Mouse (Mus musculus): ENCODE data around the gene Peak1. TPM values are rescaled to one million over a fixed set of nuclear protein-coding genes. Genes with fewer than 3 reads are reported as not detected.

Gene Peak1
- polyA plus RNA-seq, 1 experiment from 2014 or later: 5.3 TPM

DNA sequence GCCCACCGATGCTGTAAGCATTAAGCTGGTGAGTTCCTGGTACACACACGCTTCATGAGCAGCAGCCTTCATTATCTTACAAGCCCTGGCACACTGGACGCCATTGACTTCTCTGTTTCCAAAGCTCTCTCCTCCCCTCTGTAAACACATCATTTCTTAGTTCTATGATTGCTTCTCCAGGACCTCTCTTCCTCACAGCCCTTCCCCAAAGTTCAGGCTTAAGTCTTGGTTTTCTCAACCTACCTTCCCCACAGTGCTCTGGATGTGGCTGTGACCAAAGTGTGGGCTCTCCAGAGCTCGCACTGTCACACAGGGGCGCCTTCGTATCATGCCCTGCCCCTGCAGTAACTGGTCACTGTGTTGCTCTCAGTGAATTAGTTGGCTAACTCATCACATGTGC is 252.5 kb downstream of the Peak1 start, which contains the start of gene Tspan3:
Gene Tspan3, minus strand, starts transcription at position 101 of the 400 bp plus-strand sequence.
- Histone ChIP-seq H3K27me3 (no peaks in the 10 kb centered on the region), H3K4me1 (replicated peaks) (peaks cover 18% of the 10 kb centered on the region; the same call in 1 of the 2 replicates), H3K9me3 (0 out of 2 replicates have a peak, but pooled peaks cover 2% of the 10 kb centered on the region), H3K27ac (replicated peaks) (no peak within 1 kb of the TSS), H3K36me3 (no peaks in the 10 kb centered on the region), H3K4me3 (no peak within 1 kb of the TSS), H3K4me2 (no peak within 1 kb of the TSS), H3K9ac (no peak within 1 kb of the TSS)
- WGBS: 95% methylated on average over 6 of the region's 6 CpGs
- no peak for ATAC-seq (ENCODE audit: low FRiP score, low read depth)

DNA sequence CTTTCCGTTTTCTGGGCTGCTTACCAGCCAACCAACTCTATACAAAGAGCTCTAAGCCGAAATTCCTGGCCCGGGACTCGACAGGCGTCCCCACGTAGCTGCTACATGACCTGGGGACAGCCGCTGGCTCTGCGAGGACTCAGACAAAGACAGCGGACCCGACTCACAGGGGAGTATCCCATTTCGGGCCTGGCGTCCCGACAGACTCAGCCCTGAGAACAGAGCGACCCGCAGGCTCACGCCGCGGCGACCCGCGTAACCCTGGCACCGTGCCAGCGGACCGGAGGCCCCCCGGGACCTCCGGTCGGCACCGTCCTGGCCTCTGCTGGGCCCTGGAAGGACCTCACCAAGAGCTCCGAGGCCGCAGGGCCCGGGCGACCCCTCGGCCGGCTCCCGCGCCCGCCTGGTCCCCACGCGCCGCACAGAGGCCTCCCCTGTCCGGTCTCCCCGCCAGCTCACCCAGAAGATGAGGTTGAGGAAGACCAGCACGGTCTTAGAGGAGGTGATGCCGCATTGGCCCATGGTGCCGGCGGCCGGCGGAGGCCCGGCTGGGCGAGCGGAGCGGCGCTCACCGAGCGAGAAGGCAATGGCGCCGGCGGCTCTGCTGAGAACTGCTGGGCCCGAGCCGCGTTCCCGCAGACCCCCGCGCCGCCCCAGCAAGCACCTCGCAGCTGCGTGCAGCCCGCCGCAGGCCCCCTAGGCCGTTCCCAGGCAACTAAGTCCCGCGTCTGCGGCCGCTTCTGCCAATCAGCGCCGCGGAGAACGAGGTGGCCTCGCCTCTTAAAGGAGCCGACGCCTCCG is 257.3 kb downstream of the Peak1 start:
- peak overlapping the region; percentile 92 for H3K4me3 ChIP-seq
- peak overlapping the region; percentile 73 for H3K4me2 ChIP-seq
- H3K9ac ChIP-seq: peak overlapping the region; percentile 98
- WGBS: under 1% methylated on average over 82 of the region's 82 CpGs
- H3K36me3 ChIP-seq: no peaks in the 10 kb centered on the region
- no peaks in the 10 kb centered on the region for H3K27me3 ChIP-seq
- H3K27ac ChIP-seq (replicated peaks): peak overlapping the region; percentile 95
- ATAC-seq (ENCODE audit: low FRiP score, low read depth): peak; percentile 98
- H3K4me1 ChIP-seq (replicated peaks): peaks cover 31% of the 10 kb centered on the region
- no peaks in the 10 kb centered on the region for H3K9me3 ChIP-seq

GRCm38 (mm10) chr9:56159456-56159855 is 258.4 kb downstream of the Peak1 start:
- Histone ChIP-seq H3K27ac (replicated peaks) (no peak overlapping the region), H3K9ac (peak overlapping the region; percentile 98; the same call in 1 of the 2 replicates), H3K27me3 (no peaks in the 10 kb centered on the region), H3K4me3 (peak overlapping the region; percentile 92), H3K36me3 (no peaks in the 10 kb centered on the region), H3K4me2 (peak overlapping the region; percentile 73), H3K4me1 (replicated peaks) (peaks cover 33% of the 10 kb centered on the region), H3K9me3 (no peaks in the 10 kb centered on the region)
- WGBS: 8% methylated on average over 2 of the region's 2 CpGs
- ATAC-seq (ENCODE audit: low FRiP score, low read depth): no peak

DNA sequence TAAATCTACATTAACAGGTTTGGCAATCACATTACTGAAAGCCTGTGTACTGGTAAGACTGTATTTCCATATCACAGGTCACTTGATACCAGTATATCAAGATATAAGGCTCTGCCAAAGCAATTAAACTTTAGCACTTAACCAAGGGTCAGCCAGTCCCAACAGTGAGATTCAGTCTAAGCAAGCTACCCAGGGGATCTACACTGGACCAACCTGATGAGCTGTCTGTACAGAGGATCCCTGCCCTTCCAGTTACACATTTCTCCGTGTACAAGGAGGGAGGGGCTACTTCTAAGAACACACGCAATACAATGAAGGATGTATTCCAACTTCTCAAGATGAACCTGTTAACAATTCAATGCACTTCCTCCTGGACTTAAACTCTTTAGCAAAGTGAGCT is 259.8 kb downstream of the Peak1 start:
- Histone ChIP-seq H3K4me3 (no peak overlapping the region), H3K27me3 (no peaks in the 10 kb centered on the region), H3K4me1 (replicated peaks) (peaks cover 40% of the 10 kb centered on the region), H3K9ac (no peak overlapping the region), H3K4me2 (no peak overlapping the region), H3K27ac (replicated peaks) (no peak overlapping the region), H3K9me3 (no peaks in the 10 kb centered on the region), H3K36me3 (no peaks in the 10 kb centered on the region)
- ATAC-seq (ENCODE audit: low FRiP score, low read depth): no peak
- 70% methylated on average over 2 of the region's 2 CpGs for WGBS

GRCm38 (mm10) chr9:56154572-56154971 is 263.3 kb downstream of the Peak1 start:
- no peaks in the 10 kb centered on the region for H3K36me3 ChIP-seq
- H3K4me2 ChIP-seq: no peak overlapping the region
- no peaks in the 10 kb centered on the region for H3K9me3 ChIP-seq
- WGBS: 89% methylated on average over 5 of the region's 5 CpGs
- H3K9ac ChIP-seq: no peak overlapping the region
- H3K4me3 ChIP-seq: no peak overlapping the region
- peaks cover 43% of the 10 kb centered on the region for H3K4me1 ChIP-seq (replicated peaks)
- H3K27ac ChIP-seq (replicated peaks): no peak overlapping the region
- H3K27me3 ChIP-seq: no peaks in the 10 kb centered on the region
- ATAC-seq (ENCODE audit: low FRiP score, low read depth): no peak

- Histone ChIP-seq H3K9ac (no peak overlapping the region), H3K4me1 (replicated peaks) (peaks cover 26% of the 10 kb centered on the region), H3K9me3 (no peaks in the 10 kb centered on the region), H3K27me3 (no peaks in the 10 kb centered on the region), H3K36me3 (no peaks in the 10 kb centered on the region), H3K4me2 (no peak overlapping the region), H3K27ac (replicated peaks) (peak overlapping the region; percentile 42; the same call in 1 of the 2 replicates), H3K4me3 (no peak overlapping the region)
- WGBS: 73% methylated on average over 4 of the region's 4 CpGs
- no peak for ATAC-seq (ENCODE audit: low FRiP score, low read depth)
Observed at GRCm38 (mm10) chr9:56152482-56153007, 265.3 kb downstream of the Peak1 start.

DNA sequence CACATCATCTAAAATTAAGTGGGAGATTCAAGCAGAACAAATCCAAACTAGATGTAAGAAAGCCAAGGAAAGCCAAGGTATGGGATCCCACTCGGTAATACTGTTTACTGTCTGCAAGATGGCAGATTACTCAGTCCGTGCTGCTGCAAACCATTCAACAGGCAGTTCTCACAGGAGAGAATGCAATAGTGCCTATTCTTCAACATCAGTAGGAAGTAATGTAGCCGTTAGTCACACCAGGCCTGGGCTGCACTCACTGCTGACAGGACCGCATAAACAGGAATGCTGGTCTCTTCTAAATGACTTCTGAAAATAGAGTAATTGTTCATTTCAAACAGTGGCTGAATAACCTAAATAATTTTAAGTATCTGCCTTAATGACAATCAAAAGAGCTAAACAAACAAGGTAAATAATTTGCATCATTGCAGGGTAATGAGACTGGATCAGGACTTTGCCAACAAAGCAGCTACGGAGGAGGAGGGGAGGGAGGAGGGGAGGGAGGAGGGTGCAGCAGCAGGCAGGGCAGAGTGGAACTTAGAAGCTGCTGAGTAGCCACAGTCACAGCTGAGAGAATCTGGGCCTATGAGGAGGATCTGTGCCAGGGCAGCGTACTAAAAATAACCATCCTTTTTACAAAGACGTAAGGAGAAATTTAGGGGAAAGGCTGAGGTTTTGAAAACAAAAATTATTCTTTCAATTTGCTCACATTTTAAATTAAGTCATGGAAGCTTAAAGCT is 266.0 kb downstream of the Peak1 start:
- Histone ChIP-seq H3K36me3 (peaks cover 4% of the 10 kb centered on the region; the same call in 1 of the 2 replicates), H3K4me3 (no peak overlapping the region), H3K4me1 (replicated peaks) (peaks cover 26% of the 10 kb centered on the region), H3K27ac (replicated peaks) (peak overlapping the region; percentile 51; the same call in 1 of the 2 replicates), H3K9ac (no peak overlapping the region), H3K27me3 (no peaks in the 10 kb centered on the region), H3K9me3 (no peaks in the 10 kb centered on the region), H3K4me2 (no peak overlapping the region)
- WGBS: 25% methylated on average over 7 of the region's 7 CpGs
- no peak for ATAC-seq (ENCODE audit: low FRiP score, low read depth)

Small RNA genes lying within 50 kb of the gene (microRNA-seq; reads per million reads assigned to microRNA genes)
- gene Gm24270: 0.65 reads per million

Other genes starting within 250 kb of the Peak1 start
- gene Hmg20a, start 542 bp upstream of the Peak1 start, polyA plus RNA-seq (2015; fragmentation: Nextera tagmentation; extraction: Ambion mirVana): 73.4 and 78.3 TPM in 2 replicates

Data from hindbrain, embryonic 15.5 days (tissue).